Mouse (Mus musculus) brain, adult 2 months (tissue): ENCODE results near the gene Tcp10a.
"Not testable (repeated sequence)": the region's sequence is repeated elsewhere in the genome, so short reads cannot be mapped to it uniquely, and the experiment has no call there.

Source experiments
- DNase-seq: peaks from one replicate; pipeline ENCODE4 v3.0.0; 2011; ENCODE audit warnings: low read depth, low spot score

Tcp10a gene

GRCm38 (mm10) chr17:7366676-7367374 is 42.4 kb downstream of the Tcp10a start:
- peak; percentile 57 for DNase-seq

- not testable (repeated sequence) for DNase-seq
Observed at GRCm38 (mm10) chr17:7369401-7369800, 45.0 kb downstream of the Tcp10a start.

- not testable (repeated sequence) for DNase-seq
Observed at GRCm38 (mm10) chr17:7371879-7372278, 47.4 kb downstream of the Tcp10a start, which contains the start of gene Gm49630. Gm49630 (minus strand) TSS chr17:7371979.

GRCm38 (mm10) chr17:7376951-7377700 is 52.7 kb downstream of the Tcp10a start:
- not testable (repeated sequence) for DNase-seq

- DNase-seq: not testable (repeated sequence)
Observed at GRCm38 (mm10) chr17:7377907-7378306, 53.5 kb downstream of the Tcp10a start.

DNA sequence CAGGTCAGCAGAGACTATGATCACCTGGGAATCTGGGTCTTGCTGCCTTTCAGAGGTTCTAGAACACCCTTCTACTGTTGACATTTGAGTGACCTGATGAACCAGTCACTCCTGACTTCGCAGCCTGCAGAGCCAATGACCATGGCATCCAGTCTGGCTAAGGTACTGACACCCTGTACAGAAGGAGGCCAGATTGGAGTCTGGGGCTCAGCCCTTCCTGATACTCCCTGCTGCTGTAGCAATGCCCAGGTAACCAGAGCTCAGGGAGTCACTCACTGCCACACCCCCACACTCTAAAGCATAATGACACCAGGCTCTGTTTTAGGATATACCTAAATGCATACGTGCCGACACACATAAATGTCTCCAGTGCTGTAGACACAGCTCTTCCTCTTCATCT is 58.3 kb downstream of the Tcp10a start:
- not testable (repeated sequence) for DNase-seq

- not testable (repeated sequence) for DNase-seq
Observed at GRCm38 (mm10) chr17:7383167-7384143, 59.0 kb downstream of the Tcp10a start.

GRCm38 (mm10) chr17:7385364-7385763 is 60.9 kb downstream of the Tcp10a start, which contains the start of gene Unc93a2:
Unc93a2 (minus strand) TSS chr17:7385464.
- DNase-seq: not testable (repeated sequence)

- not testable (repeated sequence) for DNase-seq
Observed at GRCm38 (mm10) chr17:7386016-7386415, 61.6 kb downstream of the Tcp10a start.

DNA sequence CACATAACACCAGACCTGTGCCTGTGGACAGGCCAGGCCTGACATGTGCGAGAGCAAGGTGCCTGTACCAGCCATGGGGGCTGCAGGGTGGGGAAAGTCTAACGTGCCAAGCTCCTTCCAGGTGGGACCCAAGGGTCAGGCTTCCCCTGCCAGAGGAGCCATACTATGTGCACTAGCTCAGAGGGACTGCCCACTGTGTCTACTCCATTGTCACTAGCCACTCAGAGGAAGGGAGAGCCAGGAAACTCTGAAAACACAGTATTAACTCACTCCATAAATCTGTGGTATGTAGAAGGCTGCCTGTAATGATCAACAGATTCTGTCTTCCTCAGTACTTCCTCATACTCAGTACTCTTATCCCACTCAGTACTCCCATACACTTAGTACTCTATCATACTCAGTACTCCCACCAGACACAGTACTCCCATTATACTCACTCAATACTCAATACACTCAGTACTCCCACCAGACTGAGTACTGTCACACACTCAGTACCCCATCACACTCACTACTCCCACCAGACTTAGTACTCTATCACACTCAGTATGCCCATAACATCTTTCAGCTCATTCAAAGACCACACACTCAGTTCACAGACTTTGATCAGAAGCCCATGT is 64.0 kb downstream of the Tcp10a start:
- DNase-seq: not testable (repeated sequence)

- peak; percentile 4 for DNase-seq
Observed at GRCm38 (mm10) chr17:7388958-7389356, 64.5 kb downstream of the Tcp10a start.

- peak; percentile 9 for DNase-seq
Observed at GRCm38 (mm10) chr17:7389898-7390297, 65.5 kb downstream of the Tcp10a start.

GRCm38 (mm10) chr17:7395116-7395515 is 70.7 kb downstream of the Tcp10a start:
- not testable (repeated sequence) for DNase-seq
